Comparison of ENCODE assay signal across 8 mouse cellular contexts in genomic region chr10:127267318-127267717, GRCm38 (mm10). TPM values are rescaled to one million over a fixed set of nuclear protein-coding genes. Genes with fewer than 3 reads are reported as not detected.
DNase-seq lines count a peak whose midpoint lies in the region; ATAC-seq and TF ChIP-seq lines count a peak whose summit lies in the region.

No protein-coding gene starts in this region.

- H3K9ac ChIP-seq in embryonic facial prominence, embryonic 15.5 days = peak overlapping the region; percentile 100; the same call in 1 of the 2 replicates
- H3K9ac ChIP-seq in kidney, embryonic 16.5 days (replicated peaks; ENCODE audit: low read length) = peak overlapping the region; percentile 99
- H3K9ac ChIP-seq in neural tube, embryonic 13.5 days = peak overlapping the region; percentile 100

- peak overlapping the region; percentile 86 for H3K4me2 ChIP-seq in embryonic facial prominence, embryonic 15.5 days (replicated peaks)
- peak overlapping the region; percentile 68 for H3K4me2 ChIP-seq in kidney, embryonic 16.5 days (replicated peaks; ENCODE audit: low read depth, low read length)
- peak overlapping the region; percentile 91 for H3K4me2 ChIP-seq in neural tube, embryonic 13.5 days

- peaks cover 8% of the 10 kb centered on the region for H3K27me3 ChIP-seq in embryonic facial prominence, embryonic 15.5 days
- peaks cover 23% of the 10 kb centered on the region for H3K27me3 ChIP-seq in kidney, embryonic 16.5 days (ENCODE audit: insufficient read depth, low read length)
- peaks cover 4% of the 10 kb centered on the region for H3K27me3 ChIP-seq in neural tube, embryonic 13.5 days

- H3K27ac ChIP-seq in left cerebral cortex, adult 2 months = peak overlapping the region; percentile 97; the same call in 1 of the 2 replicates
- H3K27ac ChIP-seq in embryonic facial prominence, embryonic 15.5 days (replicated peaks) = no peak overlapping the region
- no peak overlapping the region for H3K27ac ChIP-seq in kidney, embryonic 16.5 days (ENCODE audit: low read length)
- H3K27ac ChIP-seq in neural tube, embryonic 13.5 days (replicated peaks) = peak overlapping the region; percentile 96

- peaks cover 36% of the 10 kb centered on the region for H3K36me3 ChIP-seq in embryonic facial prominence, embryonic 15.5 days
- peaks cover 15% of the 10 kb centered on the region for H3K36me3 ChIP-seq in kidney, embryonic 16.5 days (ENCODE audit: insufficient read depth, low read length)
- peaks cover 39% of the 10 kb centered on the region for H3K36me3 ChIP-seq in neural tube, embryonic 13.5 days

- peak overlapping the region; percentile 64 for H3K4me3 ChIP-seq in left cerebral cortex, adult 2 months
- H3K4me3 ChIP-seq in embryonic facial prominence, embryonic 15.5 days (replicated peaks) = peak overlapping the region; percentile 99
- H3K4me3 ChIP-seq in kidney, embryonic 16.5 days (ENCODE audit: low read length) = peak overlapping the region; percentile 97
- peak overlapping the region; percentile 99 for H3K4me3 ChIP-seq in neural tube, embryonic 13.5 days

- TF ChIP-seq CTCF in left cerebral cortex, adult 2 months (IDR thresholded peaks at IDR 0.05) = no peak

- intact Hi-C loops in left cerebral cortex, adult 2 months (cut with DNase I) = no loop called here
- intact Hi-C loops in left cerebral cortex, postnatal 25 days (cut with DNase I) = loop anchor here (2.0 kb wide), 1 partner anchor 43 kb away; the partner anchor contains the start of gene Mars
- intact Hi-C loops in gastrocnemius, postnatal 14 days (cut with DNase I; ENCODE audit: low total_unique reads) = no loop called here

- DNase-seq in left cerebral cortex, adult 2 months (ENCODE audit: extremely low spot score in 1 of 2, low spot score in 2 of 2) = no peak
- no peak for DNase-seq in left cerebral cortex, postnatal 25 days (ENCODE audit: low spot score in 2 of 2)
- no peak for DNase-seq in c-Kit-positive CD71-positive TER-119-positive erythroid progenitor cells, embryonic 14.5 days (ENCODE audit: low spot score)
- no peak for DNase-seq in gastrocnemius, postnatal 14 days
- DNase-seq in yolk sac, embryonic 10.5 days (ENCODE audit: low spot score) = no peak

- WGBS in embryonic facial prominence, embryonic 15.5 days = 66% methylated on average over 5 of the region's 5 CpGs
- 66% methylated on average over 5 of the region's 5 CpGs for WGBS in kidney, embryonic 16.5 days
- 76% methylated on average over 5 of the region's 5 CpGs for WGBS in neural tube, embryonic 13.5 days

- no peaks in the 10 kb centered on the region for H3K9me3 ChIP-seq in embryonic facial prominence, embryonic 15.5 days (replicated peaks)
- no peaks in the 10 kb centered on the region for H3K9me3 ChIP-seq in kidney, embryonic 16.5 days (ENCODE audit: low read length)
- no peaks in the 10 kb centered on the region for H3K9me3 ChIP-seq in neural tube, embryonic 13.5 days

- peaks cover 27% of the 10 kb centered on the region for H3K4me1 ChIP-seq in embryonic facial prominence, embryonic 15.5 days
- H3K4me1 ChIP-seq in kidney, embryonic 16.5 days (ENCODE audit: insufficient read depth, low read length) = peaks cover 10% of the 10 kb centered on the region; the same call in 1 of the 2 replicates
- H3K4me1 ChIP-seq in neural tube, embryonic 13.5 days (replicated peaks) = peaks cover 57% of the 10 kb centered on the region

- no peak for ATAC-seq in embryonic facial prominence, embryonic 15.5 days (ENCODE audit: insufficient number of reproducible peaks, low FRiP score, low TSS enrichment, low read depth)
- no peak for ATAC-seq in kidney, embryonic 16.5 days (ENCODE audit: low FRiP score, low TSS enrichment)
- ATAC-seq in neural tube, embryonic 13.5 days (ENCODE audit: low read depth) = no peak

RNA-seq across cellular contexts. Expression of gene Dctn2, which starts 1.1 kb away (rescaled TPM):
- total RNA-seq in left cerebral cortex, adult 2 months (2021) = 100 to 1,000 TPM; 254 to 259 TPM
- total RNA-seq in left cerebral cortex, postnatal 25 days (2021) = 100 to 1,000 TPM; 262 to 278 TPM
- polyA plus RNA-seq in embryonic facial prominence, embryonic 15.5 days (2015; fragmentation: Nextera tagmentation; extraction: Ambion mirVana) = 206 and 212 TPM in 2 replicates
- polyA plus RNA-seq in kidney, embryonic 16.5 days (2015; fragmentation: Nextera tagmentation; extraction: Ambion mirVana) = 206 and 212 TPM in 2 replicates
- 285 and 322 TPM in 2 replicates for polyA plus RNA-seq in neural tube, embryonic 13.5 days (2015; fragmentation: Nextera tagmentation; extraction: Ambion mirVana)
- 100 to 1,000 TPM in 1 of 2 experiments, 10 to 100 TPM in 1; 99.8 to 103 TPM for total RNA-seq in gastrocnemius, postnatal 14 days (2021)

RNA-seq across cellular contexts. Expression of gene Kif5a, which starts 4.2 kb away (rescaled TPM):
- total RNA-seq in left cerebral cortex, adult 2 months (2021) = 1,000 to 10,000 TPM; 1,016 to 1,023 TPM
- total RNA-seq in left cerebral cortex, postnatal 25 days (2021) = 100 to 1,000 TPM; 934 to 952 TPM
- polyA plus RNA-seq in embryonic facial prominence, embryonic 15.5 days (2015; fragmentation: Nextera tagmentation; extraction: Ambion mirVana) = 6.9 and 7.6 TPM in 2 replicates
- polyA plus RNA-seq in kidney, embryonic 16.5 days (2015; fragmentation: Nextera tagmentation; extraction: Ambion mirVana) = 0.76 and 1.7 TPM in 2 replicates
- polyA plus RNA-seq in neural tube, embryonic 13.5 days (2015; fragmentation: Nextera tagmentation; extraction: Ambion mirVana) = 102 and 104 TPM in 2 replicates
- total RNA-seq in gastrocnemius, postnatal 14 days (2021) = under 1 TPM; 0.45 to 0.53 TPM

RNA-seq across cellular contexts. Expression of gene Mbd6, which starts 21.5 kb away (rescaled TPM):
- 10 to 100 TPM; 42.2 to 52.4 TPM for total RNA-seq in left cerebral cortex, adult 2 months (2021)
- total RNA-seq in left cerebral cortex, postnatal 25 days (2021) = 10 to 100 TPM; 32.2 to 38.9 TPM
- 19.6 and 20.8 TPM in 2 replicates for polyA plus RNA-seq in embryonic facial prominence, embryonic 15.5 days (2015; fragmentation: Nextera tagmentation; extraction: Ambion mirVana)
- 13.3 and 14.8 TPM in 2 replicates for polyA plus RNA-seq in kidney, embryonic 16.5 days (2015; fragmentation: Nextera tagmentation; extraction: Ambion mirVana)
- 14.5 and 16.7 TPM in 2 replicates for polyA plus RNA-seq in neural tube, embryonic 13.5 days (2015; fragmentation: Nextera tagmentation; extraction: Ambion mirVana)
- 10 to 100 TPM; 16.1 to 17.1 TPM for total RNA-seq in gastrocnemius, postnatal 14 days (2021)

RNA-seq across cellular contexts. Expression of gene Mars, which starts 44.3 kb away (rescaled TPM):
- total RNA-seq in left cerebral cortex, adult 2 months (2021) = 10 to 100 TPM; 55.3 to 61.5 TPM
- 10 to 100 TPM; 56.0 to 57.1 TPM for total RNA-seq in left cerebral cortex, postnatal 25 days (2021)
- 101 and 105 TPM in 2 replicates for polyA plus RNA-seq in embryonic facial prominence, embryonic 15.5 days (2015; fragmentation: Nextera tagmentation; extraction: Ambion mirVana)
- 115 and 123 TPM in 2 replicates for polyA plus RNA-seq in kidney, embryonic 16.5 days (2015; fragmentation: Nextera tagmentation; extraction: Ambion mirVana)
- polyA plus RNA-seq in neural tube, embryonic 13.5 days (2015; fragmentation: Nextera tagmentation; extraction: Ambion mirVana) = 103 and 110 TPM in 2 replicates
- 10 to 100 TPM; 50.3 to 56.0 TPM for total RNA-seq in gastrocnemius, postnatal 14 days (2021)

RNA-seq across cellular contexts. Expression of gene Arhgap9, which starts 54.4 kb away (rescaled TPM):
- total RNA-seq in left cerebral cortex, adult 2 months (2021) = 1 to 10 TPM in 1 of 2 experiments, under 1 TPM in 1; 0.47 to 1.2 TPM
- 1 to 10 TPM in 1 of 2 experiments, under 1 TPM in 1; 0.99 to 1.1 TPM for total RNA-seq in left cerebral cortex, postnatal 25 days (2021)
- 5.1 and 5.2 TPM in 2 replicates for polyA plus RNA-seq in embryonic facial prominence, embryonic 15.5 days (2015; fragmentation: Nextera tagmentation; extraction: Ambion mirVana)
- 2.5 and 2.6 TPM in 2 replicates for polyA plus RNA-seq in kidney, embryonic 16.5 days (2015; fragmentation: Nextera tagmentation; extraction: Ambion mirVana)
- 1.0 and 1.4 TPM in 2 replicates for polyA plus RNA-seq in neural tube, embryonic 13.5 days (2015; fragmentation: Nextera tagmentation; extraction: Ambion mirVana)
- 1 to 10 TPM; 1.3 to 2.1 TPM for total RNA-seq in gastrocnemius, postnatal 14 days (2021)

Comparison
In these comparisons a context has a peak if more than half of its experiments do, and no peak if none do; other contexts are left out.
1. H3K27ac ChIP-seq: peak in left cerebral cortex, adult 2 months (single experiment) and neural tube, embryonic 13.5 days (single experiment); none in embryonic facial prominence, embryonic 15.5 days (single experiment) and kidney, embryonic 16.5 days (single experiment).
2. RNA of gene Kif5a, which starts 4.2 kb away (total RNA-seq): 1,016 to 1,023 TPM in left cerebral cortex, adult 2 months and 934 to 952 TPM in left cerebral cortex, postnatal 25 days; 0.45 to 0.53 TPM in gastrocnemius, postnatal 14 days; every median in the first group is over 100 times any median in the second.
3. Peak in every context shown above with its lines, with median percentiles within 50 percentile points of each other: H3K4me3 ChIP-seq, H3K4me2 ChIP-seq and H3K9ac ChIP-seq.